Mouse (Mus musculus) urinary bladder, postnatal 25 days (tissue): ENCODE data around the gene Fam43a.

Source experiments
- DNase-seq: peaks from one replicate; pipeline ENCODE4 v3.0.0; 2022; ENCODE audit warnings: low spot score

Fam43a gene

GRCm38 (mm10) chr16:30599491-30600268 is at the start of gene Fam43a:
Gene Fam43a (plus strand): TSS chr16:30599723.
- DNase-seq, result peak; percentile 74

GRCm38 (mm10) chr16:30549966-30550747 is 49.4 kb upstream of the Fam43a start:
- peak; percentile 71 for DNase-seq

- DNase-seq, result no peak
Observed at GRCm38 (mm10) chr16:30550748-30551192, 48.8 kb upstream of the Fam43a start, which contains the start of gene Tmem44. Gene Tmem44 (minus strand): TSS chr16:30550842.

- peak; percentile 16 for DNase-seq
Observed at GRCm38 (mm10) chr16:30552621-30553338, 46.7 kb upstream of the Fam43a start.

GRCm38 (mm10) chr16:30554109-30554508 is 45.4 kb upstream of the Fam43a start:
- DNase-seq, result no peak

GRCm38 (mm10) chr16:30559312-30559992 is 40.1 kb upstream of the Fam43a start:
- DNase-seq, result no peak

- DNase-seq, result no peak
Observed at GRCm38 (mm10) chr16:30560601-30561000, 38.9 kb upstream of the Fam43a start.

- DNase-seq, result no peak
Observed at GRCm38 (mm10) chr16:30565631-30566030, 33.9 kb upstream of the Fam43a start.

- DNase-seq, result no peak
Observed at GRCm38 (mm10) chr16:30570173-30570572, 29.4 kb upstream of the Fam43a start.

GRCm38 (mm10) chr16:30571378-30571777 is 28.1 kb upstream of the Fam43a start:
- no peak for DNase-seq

GRCm38 (mm10) chr16:30572239-30572638 is 27.3 kb upstream of the Fam43a start:
- DNase-seq, result no peak

- no peak for DNase-seq
Observed at GRCm38 (mm10) chr16:30575815-30576214, 23.7 kb upstream of the Fam43a start.

GRCm38 (mm10) chr16:30576392-30576791 is 23.1 kb upstream of the Fam43a start:
- DNase-seq, result no peak

- DNase-seq, result no peak
Observed at GRCm38 (mm10) chr16:30580765-30581164, 18.8 kb upstream of the Fam43a start.

- DNase-seq, result no peak
Observed at GRCm38 (mm10) chr16:30586935-30587493, 12.5 kb upstream of the Fam43a start.

GRCm38 (mm10) chr16:30587494-30588327 is 11.8 kb upstream of the Fam43a start, which contains the start of gene Lsg1:
Gene Lsg1 (minus strand): TSS chr16:30587592.
- DNase-seq, result peak; percentile 76

- no peak for DNase-seq
Observed at GRCm38 (mm10) chr16:30590264-30591209, 9.0 kb upstream of the Fam43a start.

GRCm38 (mm10) chr16:30591990-30592389 is 7.5 kb upstream of the Fam43a start:
- DNase-seq, result no peak

GRCm38 (mm10) chr16:30595356-30595755 is 4.2 kb upstream of the Fam43a start:
- DNase-seq, result no peak
